Mouse (Mus musculus) thymus, adult 2 months (tissue): ENCODE measurements at regions not wholly inside any gene's neighbourhood (a gene's known extent, or its start where the extent isn't known, plus 50 kb on each side); places are given as distances from the start of the nearest gene placed in this dataset.

Experiments
- CTCF ChIP-seq: fragments of 200-500 bp; IDR thresholded peaks from 2 replicates; pipeline ENCODE4 v1.5.1; 2012; ENCODE audit warnings: mild to moderate bottlenecking, control low read depth, low read length, moderate library complexity, borderline replicate concordance; ENCODE audit not compliant: control insufficient read depth, poor library complexity, insufficient read depth; ENCODE audit errors: extremely low read depth
- POLR2A ChIP-seq: fragments of 200-500 bp; IDR thresholded peaks from 2 replicates; pipeline ENCODE4 v1.6.1; 2012; ENCODE audit warnings: mild to moderate bottlenecking, low read length, control low read depth, moderate library complexity; ENCODE audit not compliant: control insufficient read depth, poor library complexity, insufficient read depth; ENCODE audit errors: extremely low read depth

DNA sequence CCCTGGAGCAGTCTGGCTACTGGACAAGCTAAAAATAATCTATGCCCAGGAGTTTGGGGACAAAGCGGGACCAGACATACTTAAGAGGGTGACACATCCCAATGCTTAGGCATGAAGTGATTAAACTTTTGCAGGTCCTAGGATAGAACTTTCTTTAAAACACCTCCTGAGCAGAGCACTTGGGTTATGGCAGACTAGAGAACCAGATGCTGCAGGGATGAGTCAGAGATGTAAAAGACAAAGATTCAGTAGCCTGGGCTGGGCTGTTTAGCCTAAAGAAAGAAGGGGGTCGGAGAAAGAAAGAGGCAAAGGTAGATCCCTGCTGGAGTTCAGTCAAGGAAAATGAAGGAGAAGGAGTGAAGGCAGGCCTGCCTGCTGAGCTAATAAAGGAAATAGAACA, 249.0 kb downstream of the Pax3 start:
- TF ChIP-seq CTCF = no peak
- no peak for TF ChIP-seq POLR2A
